Mouse (Mus musculus) embryo, embryonic 9.5 days (tissue): ENCODE data around the gene Fam43a.

ENCODE experiments used
- DNase-seq: peaks from one replicate; pipeline ENCODE4 v3.0.0-alpha.2; 2017; ENCODE audit errors: extremely low spot score

The Fam43a gene

DNA sequence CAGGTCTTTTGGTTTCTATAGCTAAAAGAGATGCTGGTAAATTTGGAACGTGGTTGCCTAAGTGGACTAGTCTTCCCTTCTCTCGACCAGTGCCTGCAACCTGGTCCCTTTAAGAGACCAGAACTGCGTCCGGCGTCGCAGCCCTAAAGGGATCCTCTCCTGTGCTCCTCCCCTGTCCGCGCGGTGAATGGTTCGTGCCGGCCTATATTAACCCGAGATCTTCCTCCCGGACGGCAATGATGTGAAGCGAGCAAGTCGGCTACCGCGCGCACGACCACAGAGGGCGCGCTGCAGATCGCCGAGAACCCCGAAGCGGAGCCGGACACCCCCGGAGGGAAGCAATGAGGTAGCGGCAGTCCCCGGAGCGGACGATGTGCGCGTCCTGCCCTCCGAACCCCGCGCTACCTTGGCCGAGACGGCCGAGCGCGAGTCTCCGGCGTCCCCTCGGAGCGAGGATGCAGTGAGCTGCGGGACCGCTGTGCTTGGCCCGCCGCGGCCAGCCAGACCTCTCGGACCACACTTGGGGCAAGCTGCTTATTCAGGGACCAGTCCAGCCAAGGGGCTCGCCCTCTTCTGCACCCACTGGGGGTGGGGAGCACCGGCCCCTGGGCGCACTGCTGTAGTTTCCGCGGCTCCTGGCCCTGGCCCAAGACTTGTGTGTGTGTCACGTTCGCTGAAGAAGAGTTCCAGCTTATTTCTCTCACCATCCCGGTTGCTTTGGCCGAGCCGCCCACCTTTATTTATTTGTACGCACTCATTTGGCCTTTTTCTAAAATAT lies at the start of gene Fam43a:
Gene Fam43a (plus strand): TSS at position 233 of the 778 bp plus-strand sequence.
- peak; percentile 92 for DNase-seq

DNA sequence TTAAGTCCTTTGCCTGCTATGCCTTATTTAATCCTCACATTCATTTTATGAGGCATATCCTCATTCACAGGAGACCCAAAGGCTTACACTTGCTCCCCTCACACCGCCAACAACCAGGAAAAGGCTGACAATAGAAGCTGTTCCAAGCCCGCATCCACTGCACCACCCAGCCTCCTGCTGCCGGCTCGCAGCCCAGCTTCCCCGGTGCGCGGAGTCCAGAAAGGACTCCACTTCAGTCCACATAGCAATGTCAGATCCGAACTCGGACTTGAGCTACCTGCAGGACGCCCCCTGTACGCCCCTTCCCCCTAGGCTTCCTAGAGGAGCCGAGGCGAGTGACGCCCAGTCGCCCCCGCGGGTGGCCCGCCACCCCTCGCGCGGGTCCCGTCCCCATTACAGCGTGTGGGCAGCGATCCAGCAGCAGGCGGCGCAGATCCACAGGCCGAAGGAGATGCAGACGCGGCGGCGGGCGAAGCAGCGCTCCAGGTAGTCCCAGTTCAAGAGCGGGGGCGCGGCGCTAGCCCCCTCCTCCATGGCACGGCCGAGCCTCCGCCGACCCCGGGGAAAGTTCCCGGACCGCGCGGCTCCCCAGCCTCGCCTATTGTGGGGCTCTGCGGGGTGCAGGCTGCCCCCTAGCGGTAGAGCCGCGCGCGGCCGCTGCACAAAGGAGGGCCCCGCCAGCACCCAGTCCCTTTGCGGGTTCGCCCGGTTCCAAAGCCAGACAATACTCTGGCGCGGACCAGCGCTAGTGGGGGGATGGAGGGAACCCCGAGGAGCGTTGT lies 49.4 kb upstream of the Fam43a start:
- peak; percentile 88 for DNase-seq

DNA sequence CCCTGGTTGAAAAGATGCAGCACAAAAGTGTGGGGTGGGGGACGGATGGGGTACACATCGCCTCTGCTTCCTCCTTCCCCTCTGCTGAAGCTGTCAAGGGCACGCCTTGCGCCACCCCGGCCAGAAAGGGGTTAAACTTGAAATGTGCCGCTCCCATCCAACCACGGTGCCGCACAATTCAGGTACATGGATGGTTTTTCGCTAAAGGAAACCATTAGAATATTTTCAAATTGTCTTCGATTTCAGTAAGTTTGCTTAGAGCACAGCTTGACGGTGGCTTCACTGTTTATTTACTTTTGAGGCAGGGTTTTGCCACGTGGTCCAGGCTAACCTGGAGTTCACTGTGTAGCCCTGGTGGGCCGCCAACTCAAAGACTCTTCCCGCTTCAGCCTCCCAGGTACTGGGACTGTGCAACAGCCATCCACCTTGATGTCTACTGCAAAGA lies 48.8 kb upstream of the Fam43a start, which contains the start of gene Tmem44:
Gene Tmem44 (minus strand): TSS at position 95 of the 445 bp plus-strand sequence.
- DNase-seq, result no peak

DNA sequence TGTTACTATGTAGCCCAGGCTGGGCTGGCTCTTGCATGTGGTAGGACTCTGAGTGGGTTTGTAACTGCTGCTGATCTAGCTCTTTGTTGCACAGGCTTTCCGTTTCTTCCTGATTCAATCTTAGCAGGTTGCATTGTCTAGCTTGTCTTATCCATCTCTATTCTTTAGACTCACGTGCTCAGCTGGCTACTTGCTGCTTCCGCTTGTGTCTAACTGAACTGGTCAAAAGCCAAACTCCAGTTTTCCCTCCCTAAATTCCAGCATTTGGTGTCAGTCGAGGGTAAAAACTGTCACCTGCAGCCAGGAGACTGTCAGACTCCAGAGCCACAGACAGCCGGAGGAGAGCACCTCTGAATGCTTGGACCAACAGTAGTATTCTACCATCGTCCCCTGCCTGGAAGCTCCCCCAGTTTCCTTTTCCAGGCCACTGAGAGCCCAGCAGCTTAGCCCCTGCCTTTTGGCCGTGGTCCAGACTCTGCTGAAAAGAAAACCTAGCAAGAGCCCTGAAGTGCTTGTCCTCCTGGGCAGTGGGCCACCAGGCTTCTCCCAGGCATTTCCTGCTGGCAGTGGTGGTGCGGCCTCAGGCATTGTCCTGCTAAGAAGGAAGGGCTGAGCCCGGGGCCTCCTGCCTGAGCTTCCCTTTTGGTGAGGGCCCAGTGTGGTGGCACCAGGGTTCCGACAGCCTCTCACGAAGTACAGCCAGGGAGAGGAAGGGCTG lies 46.7 kb upstream of the Fam43a start:
- no peak for DNase-seq

DNA sequence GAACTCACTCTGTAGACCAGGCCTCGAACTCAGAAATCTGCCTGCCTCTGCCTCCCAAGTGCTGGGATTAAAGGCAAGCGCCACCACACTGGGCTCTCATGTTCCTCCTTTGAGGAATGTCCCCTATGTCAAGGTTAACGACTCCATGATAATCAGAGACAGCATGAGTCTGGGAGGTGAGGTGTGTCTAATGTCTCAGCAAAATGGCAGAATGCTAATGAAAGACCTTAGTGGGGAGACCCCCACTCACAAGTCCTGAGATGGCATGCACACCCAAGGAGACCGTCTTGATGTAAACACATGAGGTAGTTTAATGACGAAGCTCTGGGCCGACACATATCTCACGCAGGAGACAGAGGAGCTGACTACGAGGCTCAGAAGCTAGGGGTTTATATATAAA lies 45.4 kb upstream of the Fam43a start:
- DNase-seq, result no peak

DNA sequence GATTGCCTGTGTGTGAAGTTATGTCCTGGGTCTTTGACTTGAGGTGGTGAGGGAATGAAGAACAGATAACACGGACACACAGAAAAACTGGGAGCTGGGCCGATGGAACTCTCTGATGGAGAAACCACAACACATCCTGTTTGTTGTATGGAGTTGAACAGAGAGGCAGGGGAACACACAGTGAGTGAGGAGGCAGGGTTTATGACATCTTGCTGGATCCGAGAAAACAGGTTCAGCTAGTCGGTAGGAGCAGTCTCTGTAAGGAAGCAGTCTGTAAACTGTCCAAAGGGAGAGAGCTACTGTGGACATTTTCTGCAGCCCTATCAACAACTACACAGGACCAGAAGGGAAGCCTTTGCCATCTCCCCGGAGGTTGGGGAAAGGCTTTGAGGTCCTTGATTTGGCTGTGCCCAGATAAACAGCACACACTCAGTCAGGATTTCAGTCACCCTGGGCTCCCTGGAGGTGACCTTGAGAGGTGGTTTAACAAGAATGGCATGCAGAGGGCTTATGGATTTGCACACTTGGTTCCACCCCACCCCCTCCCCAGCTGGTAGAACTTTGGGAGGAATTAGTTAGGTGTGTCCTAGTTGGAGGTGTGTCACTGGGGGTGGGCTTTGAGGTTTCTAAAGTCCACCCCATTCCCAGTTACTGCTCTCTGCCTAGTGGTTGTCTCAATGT lies 40.1 kb upstream of the Fam43a start:
- no peak for DNase-seq

DNA sequence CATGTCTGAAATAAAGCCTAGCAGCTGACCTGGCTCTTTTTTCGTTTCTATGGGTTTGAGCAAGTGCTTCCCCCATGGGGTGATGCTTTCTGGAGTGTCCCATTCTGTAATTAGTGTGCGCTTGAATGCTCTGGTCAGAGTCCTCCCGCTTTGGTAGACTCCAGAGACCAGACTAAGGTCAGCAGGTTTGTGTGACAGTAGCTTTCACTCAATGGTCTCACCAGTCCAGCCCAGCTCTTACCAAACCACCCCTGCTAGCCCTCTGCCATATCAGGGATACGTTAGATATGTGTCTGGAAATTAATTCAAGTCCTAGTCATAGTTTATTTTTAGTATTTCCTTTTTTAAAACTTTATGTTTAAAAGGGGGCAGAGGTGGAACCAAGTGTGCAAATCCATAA lies 38.9 kb upstream of the Fam43a start:
- DNase-seq, result no peak

DNA sequence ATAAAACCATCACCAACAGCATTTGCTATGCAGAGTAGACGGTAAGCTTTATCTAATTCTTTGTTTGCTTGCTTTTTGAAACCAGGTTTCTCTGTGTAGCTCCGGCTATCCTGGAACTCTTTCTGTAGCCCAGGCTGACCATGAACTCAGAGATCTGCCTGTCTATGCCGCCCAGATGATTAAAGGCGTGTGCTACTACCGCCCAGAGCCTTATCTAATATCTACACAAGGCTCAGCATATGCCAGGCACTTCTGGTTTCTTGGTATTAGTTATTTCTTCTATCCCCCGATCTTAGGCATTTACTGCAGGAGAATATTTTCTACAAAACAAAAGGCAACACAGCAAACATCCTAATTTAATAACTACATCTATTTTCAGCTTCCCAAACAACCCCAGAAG lies 33.9 kb upstream of the Fam43a start:
- no peak for DNase-seq

DNA sequence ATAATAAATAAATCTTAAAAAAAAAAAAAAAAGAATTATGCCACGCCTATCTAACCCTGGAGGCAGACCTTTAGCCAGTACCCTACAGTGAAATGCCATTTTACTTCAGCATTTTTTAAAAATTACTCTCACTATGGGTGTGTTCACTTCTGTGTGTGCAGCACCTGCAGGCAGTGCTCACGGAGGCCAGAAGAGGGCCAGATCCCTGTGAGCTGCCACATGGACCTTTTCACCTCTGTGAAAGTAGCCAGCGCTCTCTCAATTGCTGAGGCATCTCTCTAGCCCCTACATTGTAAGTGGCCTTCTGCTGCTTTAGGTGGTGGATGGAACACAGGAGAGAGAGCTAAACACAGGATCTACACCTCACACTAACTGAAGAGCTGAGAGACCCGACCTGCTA lies 29.4 kb upstream of the Fam43a start:
- no peak for DNase-seq

DNA sequence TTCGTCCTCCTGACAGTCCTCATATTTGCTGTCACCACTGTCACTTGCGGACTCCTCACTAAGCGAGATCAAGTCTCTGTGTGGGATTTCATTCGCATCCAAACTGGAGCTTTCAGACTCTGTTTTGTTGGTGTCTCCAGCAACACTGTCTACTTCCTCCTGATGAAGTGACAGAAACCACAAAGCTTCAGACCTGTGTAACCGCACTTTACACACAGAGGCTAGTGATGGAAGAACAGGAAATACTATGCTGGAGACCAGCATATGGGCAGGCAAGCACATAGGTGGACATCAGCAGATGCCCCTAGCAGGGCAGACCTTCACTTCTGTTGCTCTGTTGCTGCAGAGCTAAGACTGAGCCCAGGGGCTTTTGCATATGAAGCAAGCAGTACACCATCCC lies 28.1 kb upstream of the Fam43a start:
- no peak for DNase-seq

DNA sequence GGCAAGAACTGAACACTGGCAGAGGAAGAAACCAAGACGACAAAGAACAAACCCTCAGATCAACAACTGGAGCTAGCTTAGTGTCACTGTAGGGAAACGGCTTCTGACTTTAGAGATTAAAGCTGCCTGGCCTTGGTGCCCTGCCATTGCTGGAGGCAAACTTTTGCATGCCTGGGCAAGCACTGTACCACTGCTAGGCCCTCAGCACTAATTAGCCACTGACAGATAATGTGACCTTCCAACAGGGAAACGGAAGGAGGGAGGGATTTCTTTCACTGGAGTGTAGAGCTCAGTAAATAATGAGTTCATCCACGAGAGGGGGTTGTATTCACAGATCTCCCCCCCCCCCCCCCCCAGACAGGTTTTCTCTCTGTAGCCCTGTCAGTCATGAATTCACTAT lies 27.3 kb upstream of the Fam43a start:
- no peak for DNase-seq

DNA sequence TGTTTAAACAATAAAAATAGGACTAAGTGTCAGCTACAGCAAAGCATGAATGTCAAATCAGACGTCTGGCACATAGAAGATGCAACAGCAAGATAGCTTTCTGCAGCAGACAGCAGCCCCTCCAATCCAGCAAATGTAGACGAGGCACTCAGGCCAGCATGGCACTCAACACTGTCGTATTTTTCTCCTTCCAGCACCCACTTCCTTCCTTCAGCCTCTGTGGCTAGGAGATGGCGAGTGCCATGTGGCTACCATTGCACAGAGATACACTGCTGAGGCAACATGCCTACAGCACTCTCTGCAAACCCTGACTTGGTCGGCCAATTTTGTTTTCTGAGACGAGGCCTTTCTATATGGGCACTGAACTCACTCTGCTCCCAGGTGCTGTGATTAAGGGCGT lies 23.7 kb upstream of the Fam43a start:
- no peak for DNase-seq

DNA sequence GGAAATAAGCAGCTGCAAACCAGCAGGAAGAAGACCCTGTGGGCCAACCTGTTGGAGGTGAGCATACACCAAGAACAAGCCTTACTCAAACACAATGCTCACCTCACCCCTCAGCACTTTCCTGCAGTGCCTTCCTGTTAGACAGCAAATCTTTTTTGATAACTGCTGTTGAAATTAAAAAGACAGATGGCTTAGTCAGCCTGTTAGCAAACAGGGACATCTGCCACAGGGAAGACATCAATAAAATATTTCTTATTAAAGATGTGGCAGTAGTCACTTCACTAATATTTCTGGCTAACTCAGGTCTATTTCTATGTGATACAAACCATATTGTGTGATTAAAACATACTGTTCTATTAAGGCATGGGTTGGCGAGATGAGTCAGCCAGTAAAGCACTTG lies 23.1 kb upstream of the Fam43a start:
- no peak for DNase-seq

DNA sequence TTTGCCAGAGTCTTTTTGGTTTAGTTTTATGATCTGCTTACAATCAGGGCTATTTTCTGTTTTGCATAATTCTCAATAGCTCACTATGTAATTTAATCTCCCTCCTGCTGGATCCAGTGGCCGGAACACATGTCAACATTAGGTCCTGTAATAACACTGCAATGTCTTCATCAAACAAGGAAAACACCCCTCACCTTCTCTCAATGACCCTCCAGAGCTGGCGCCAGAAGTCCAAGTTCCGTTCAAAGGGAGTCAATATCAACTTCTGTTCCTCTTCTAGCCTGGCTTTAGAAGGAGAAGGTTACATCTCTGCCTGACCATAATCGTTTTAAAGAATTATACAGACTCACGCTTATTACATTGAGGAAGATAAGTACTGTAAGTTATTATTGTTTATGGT lies 18.8 kb upstream of the Fam43a start:
- no peak for DNase-seq

DNA sequence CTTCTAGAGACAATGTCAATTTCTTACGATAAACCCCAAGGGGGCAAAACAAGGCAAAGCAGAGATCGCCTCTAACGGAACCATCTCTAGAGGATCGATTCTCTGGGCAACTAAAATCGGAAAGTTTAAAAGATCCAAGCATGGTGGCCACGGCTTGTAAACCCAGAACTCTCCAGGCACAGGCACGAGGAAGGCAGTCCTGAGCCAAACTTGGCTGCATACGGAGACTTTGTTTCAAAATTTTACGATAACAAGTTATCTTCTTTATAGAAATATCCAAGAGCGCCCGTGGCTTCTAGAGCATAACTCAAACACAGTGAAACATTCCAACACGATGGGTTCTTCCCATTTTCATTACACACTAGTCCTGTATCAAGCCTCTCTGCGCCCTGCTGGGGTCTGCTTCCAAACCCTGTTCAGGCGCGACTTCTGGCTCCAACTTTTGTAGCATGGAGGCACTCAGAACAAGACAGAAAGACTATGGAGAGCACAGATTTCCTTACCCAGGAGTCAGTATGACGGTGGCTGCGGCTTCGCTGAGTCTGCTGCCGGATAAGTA lies 12.5 kb upstream of the Fam43a start:
- no peak for DNase-seq

DNA sequence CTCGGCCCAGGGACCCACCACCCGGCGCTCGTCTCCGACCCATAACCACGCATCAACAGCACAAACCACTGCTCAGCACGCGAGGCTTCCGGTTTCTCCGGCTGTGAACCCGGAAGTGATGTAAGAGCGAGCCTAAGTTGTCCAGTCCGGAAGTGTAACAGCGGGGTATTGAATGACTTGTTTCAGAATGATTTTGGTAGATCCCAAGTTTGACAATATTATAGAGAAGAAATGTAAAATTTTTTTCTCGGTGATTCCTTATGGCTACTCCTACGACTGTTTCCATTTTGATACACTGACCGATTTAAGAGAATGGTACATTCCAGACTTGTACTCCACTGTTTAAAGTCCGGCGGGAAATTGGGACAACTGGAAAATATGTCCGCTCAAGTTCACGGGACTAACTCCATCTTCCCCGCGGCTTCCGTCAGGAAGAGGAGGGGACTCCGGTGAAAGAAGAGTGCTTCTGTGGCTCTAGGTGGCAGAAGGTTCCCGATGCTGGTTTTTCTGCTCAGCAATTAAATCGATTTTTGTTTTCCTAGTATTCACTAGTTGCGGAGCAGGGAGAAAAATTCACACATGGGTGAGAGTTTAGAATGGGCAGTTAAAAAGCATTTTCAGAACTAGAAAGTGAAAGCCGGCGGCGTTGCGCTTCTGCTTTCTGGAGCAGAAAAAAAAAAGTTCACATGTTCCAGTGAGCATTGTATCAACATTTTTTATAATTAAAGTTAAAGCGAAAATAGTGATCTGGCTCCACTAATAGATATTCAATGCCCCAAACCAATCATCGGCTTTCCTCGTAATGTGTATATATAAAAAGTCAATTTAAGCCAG lies 11.8 kb upstream of the Fam43a start, which contains the start of gene Lsg1:
Gene Lsg1 (minus strand): TSS at position 99 of the 834 bp plus-strand sequence.
- peak; percentile 90 for DNase-seq

DNA sequence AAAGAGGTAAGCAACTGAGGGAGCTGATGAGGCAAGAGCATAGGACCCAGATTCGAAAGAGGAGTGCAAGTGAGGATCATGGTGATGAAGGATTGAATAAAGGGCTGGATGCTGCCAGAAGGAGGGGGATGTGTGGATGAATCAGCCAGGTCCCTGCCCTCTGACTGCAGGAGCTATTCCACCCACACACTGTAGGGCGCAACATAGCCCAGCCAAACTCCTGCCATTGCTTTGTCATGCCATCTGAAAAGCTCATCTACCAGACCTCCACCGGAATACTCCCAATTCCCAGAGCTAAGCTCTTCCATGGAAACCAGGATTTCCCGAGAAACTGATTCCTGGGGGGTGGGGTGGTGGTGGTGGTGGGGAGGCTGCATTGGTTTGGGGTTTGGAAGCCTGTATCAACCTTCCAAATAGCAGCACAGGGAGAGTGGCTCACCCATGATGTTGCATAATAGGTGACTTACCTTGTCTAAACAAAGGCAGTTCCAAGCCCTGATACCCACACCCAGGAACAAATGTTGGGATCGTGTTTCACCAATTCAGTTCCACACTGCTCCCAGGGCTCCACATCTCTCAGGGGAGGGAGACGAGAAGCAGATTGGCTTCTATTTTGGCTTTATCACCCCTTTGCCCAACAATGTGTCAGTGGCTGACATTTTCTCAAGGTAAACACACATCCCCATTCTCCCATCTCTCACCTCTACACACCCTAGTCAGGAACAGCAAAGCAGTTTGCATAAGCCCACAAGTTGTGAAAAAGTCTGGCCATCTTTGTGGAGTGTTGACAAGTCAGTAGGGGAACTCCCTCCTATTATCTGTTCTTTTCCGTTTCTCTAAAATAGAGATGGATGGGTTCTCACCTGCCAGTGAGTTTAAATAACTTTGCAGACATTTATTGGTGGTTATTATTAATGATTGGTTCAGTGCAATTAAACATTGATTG lies 9.0 kb upstream of the Fam43a start:
- no peak for DNase-seq

DNA sequence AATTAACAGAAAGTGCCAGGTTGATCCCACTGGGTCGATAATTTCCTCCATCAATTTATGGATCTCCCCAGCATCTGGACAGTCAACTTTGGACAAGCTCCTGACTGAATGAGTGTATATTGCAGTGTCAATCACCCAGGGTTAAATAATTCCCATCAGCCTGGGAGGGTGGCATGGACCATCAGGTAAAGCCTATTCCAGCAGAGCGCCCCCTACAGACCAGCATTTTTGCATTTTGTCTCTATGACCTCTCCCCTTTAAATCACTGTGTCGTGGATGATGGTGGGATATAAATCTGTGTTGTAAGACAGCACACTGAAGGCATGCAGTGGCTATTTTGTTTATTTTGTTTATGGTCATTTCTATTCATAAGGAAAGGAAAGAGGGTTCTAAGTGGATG lies 7.5 kb upstream of the Fam43a start:
- DNase-seq, result no peak

DNA sequence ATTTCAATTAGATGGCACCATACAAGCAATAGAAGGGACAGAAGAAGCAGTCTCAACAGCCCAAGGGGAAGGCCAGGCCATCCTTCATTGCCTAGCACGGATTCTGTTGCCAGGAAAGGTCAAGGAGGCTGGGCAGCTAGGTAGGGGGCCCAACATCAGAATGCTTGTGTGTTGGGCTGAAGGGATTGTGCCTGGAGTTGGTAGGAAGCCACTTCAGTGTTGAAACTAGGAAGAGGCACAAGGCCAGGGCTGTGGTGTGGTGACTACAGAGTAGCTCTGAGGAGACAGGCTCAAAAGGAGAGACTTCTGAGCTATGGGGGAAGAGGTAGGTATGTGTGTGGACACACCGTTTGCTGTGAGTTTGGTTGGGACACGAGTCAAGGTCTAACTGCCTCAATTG lies 4.2 kb upstream of the Fam43a start:
- DNase-seq, result no peak
